Mouse (Mus musculus) liver, postnatal 0 days (tissue): ENCODE data around the gene Kcnip3. TPM values are rescaled to one million over a fixed set of nuclear protein-coding genes. Genes with fewer than 3 reads are reported as not detected.

ENCODE experiments used
- ATAC-seq: fragments of 200-750 bp; cut with Nextera tagmentation; 2 replicates; pipeline ENCODE4 v1.8.0; 2017; ENCODE audit warnings: mild to moderate bottlenecking, moderate library complexity
- DNase-seq: peaks from one replicate; pipeline ENCODE4 v3.0.0-alpha.2; 2016
- H3K27ac ChIP-seq: fragments of 300-500 bp; sonication (generic); 2 replicates; pipeline ENCODE4 v1.5.1; 2014; ENCODE audit warnings: antibody characterized with exemption, moderate library complexity, mild to moderate bottlenecking, low read depth
- H3K27me3 ChIP-seq: fragments of 300-500 bp; sonication (generic); 2 replicates; pipeline ENCODE4 v1.6.1; 2014; ENCODE audit warnings: low read length, control low read depth, mixed read lengths; ENCODE audit not compliant: insufficient read depth
- H3K36me3 ChIP-seq: fragments of 300-500 bp; sonication (generic); replicated peaks from 2 replicates; pipeline ENCODE4 v1.6.1; 2014; ENCODE audit warnings: mild to moderate bottlenecking, control low read depth, low read length, moderate library complexity, mixed read lengths; ENCODE audit not compliant: insufficient read depth
- H3K4me1 ChIP-seq: fragments of 300-500 bp; sonication (generic); 2 replicates; pipeline ENCODE4 v1.6.1; 2014; ENCODE audit warnings: antibody characterized with exemption, mild to moderate bottlenecking, control low read depth; ENCODE audit not compliant: insufficient read depth
- H3K4me2 ChIP-seq: fragments of 300-500 bp; sonication (generic); 2 replicates; pipeline ENCODE4 v1.6.1; 2014; ENCODE audit warnings: low read depth, mild to moderate bottlenecking, low read length, moderate library complexity, mixed read lengths
- H3K4me3 ChIP-seq: fragments of 300-500 bp; sonication (generic); 2 replicates; pipeline ENCODE4 v1.5.1; 2014; ENCODE audit warnings: low read depth, low read length
- H3K9ac ChIP-seq: fragments of 300-500 bp; sonication (generic); replicated peaks from 2 replicates; pipeline ENCODE4 v1.6.1; 2014; ENCODE audit warnings: mild to moderate bottlenecking, moderate library complexity
- H3K9me3 ChIP-seq: fragments of 300-500 bp; sonication (generic); 2 replicates; pipeline ENCODE4 v1.6.1; 2016; ENCODE audit warnings: mild to moderate bottlenecking, control low read depth, low read length, mixed read lengths
- CTCF ChIP-seq: sonication (generic); IDR thresholded peaks from 2 replicates; pipeline ENCODE4 v1.5.1; 2016; ENCODE audit warnings: antibody characterized with exemption, low read depth
- EP300 ChIP-seq: IDR thresholded peaks from 2 replicates; pipeline ENCODE4 v1.6.1; 2016; ENCODE audit warnings: antibody characterized with exemption, low read depth, mild to moderate bottlenecking
- WGBS: fragments of 180-500 bp; shearing (Covaris S2); extraction: QIAGEN DNeasy Blood & Tissue Kit; methylation state at CpG from one replicate; pipeline ENCODE4 v1.1.7; 2014; ENCODE audit not compliant: insufficient replicate concordance; 5-methylcytosine and 5-hydroxymethylcytosine counted together
- polyA plus RNA-seq: library from polyadenylated mRNA; unstranded; fragments of >200 nt; fragmentation: Nextera tagmentation; extraction: Ambion mirVana; gene quantifications from 2 replicates; pipeline ENCODE4 v1.2.1, GENCODE M21; 2015

Gene Kcnip3
- polyA plus RNA-seq, 1 experiment from 2014 or later: 0.23 TPM

GRCm38 (mm10) chr2:127519308-127519707, 2.6 kb downstream of the Kcnip3 start:
- WGBS: 74% methylated on average over 5 of the region's 5 CpGs
- H3K4me3 ChIP-seq: no peak overlapping the region
- no peak overlapping the region for H3K9ac ChIP-seq
- no peak overlapping the region for H3K27ac ChIP-seq
- H3K27me3 ChIP-seq: 0 out of 2 replicates have a peak, but pooled peaks cover 3% of the 10 kb centered on the region
- ATAC-seq (no peak), DNase-seq (no peak)
- no peak overlapping the region for H3K4me2 ChIP-seq
- no peaks in the 10 kb centered on the region for H3K9me3 ChIP-seq
- H3K36me3 ChIP-seq: no peaks in the 10 kb centered on the region
- peaks cover 11% of the 10 kb centered on the region for H3K4me1 ChIP-seq
- TF ChIP-seq EP300 (no peak), CTCF (no peak)

DNA sequence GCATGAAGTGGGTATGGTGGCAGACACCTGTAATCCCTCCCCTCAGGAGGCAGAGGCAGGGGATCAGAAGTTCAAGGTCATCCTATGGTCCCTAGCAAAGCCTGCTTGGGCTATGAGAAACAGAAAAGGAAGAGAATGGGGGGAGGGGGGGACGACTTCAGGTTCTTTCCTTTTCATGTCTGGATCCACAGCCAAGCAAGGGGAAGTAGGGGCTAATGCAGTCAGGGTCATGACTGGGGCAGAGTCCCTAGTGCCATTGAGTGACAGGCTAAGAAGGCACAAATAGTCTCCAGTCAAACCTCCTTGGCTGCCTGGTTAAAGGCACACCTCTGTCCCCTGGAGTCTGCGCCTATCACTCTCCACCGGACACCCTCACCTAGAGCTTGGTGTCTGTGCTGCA, 3.1 kb downstream of the Kcnip3 start:
- Histone ChIP-seq H3K36me3 (no peaks in the 10 kb centered on the region), H3K4me3 (no peak overlapping the region), H3K9me3 (no peaks in the 10 kb centered on the region), H3K4me2 (no peak overlapping the region), H3K27ac (no peak overlapping the region), H3K9ac (no peak overlapping the region), H3K4me1 (peaks cover 7% of the 10 kb centered on the region), H3K27me3 (0 out of 2 replicates have a peak, but pooled peaks cover 3% of the 10 kb centered on the region)
- TF ChIP-seq EP300 (no peak), CTCF (no peak)
- WGBS: 31% methylated on average over 3 of the region's 3 CpGs
- DNase-seq: no peak
- no peak for ATAC-seq

DNA sequence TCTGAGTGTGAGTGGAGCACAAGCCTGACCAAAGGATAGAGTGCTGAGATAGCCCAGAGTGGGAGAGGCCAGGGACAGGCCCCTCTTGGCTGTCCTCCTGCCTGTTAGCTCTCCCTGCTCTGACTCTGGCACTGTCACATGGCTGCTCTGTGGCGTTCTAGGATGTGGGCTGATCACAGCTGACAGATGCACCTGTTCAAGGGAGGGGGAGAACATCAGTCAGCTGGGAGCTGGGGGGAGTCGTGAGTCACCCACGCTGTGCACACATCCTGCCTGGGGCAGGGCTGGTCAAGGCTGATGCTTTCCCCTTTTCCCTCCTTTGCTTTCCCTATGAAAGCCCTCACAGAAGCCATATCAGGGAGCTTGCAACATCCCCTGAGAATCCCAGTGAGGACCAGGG, 3.6 kb downstream of the Kcnip3 start:
- H3K36me3 ChIP-seq: no peaks in the 10 kb centered on the region
- DNase-seq (no peak), ATAC-seq (no peak)
- no peak overlapping the region for H3K9ac ChIP-seq
- WGBS: 29% methylated on average over 3 of the region's 3 CpGs
- TF ChIP-seq CTCF (no peak), EP300 (no peak)
- no peak overlapping the region for H3K4me2 ChIP-seq
- H3K27me3 ChIP-seq: 0 out of 2 replicates have a peak, but pooled peaks cover 3% of the 10 kb centered on the region
- H3K4me1 ChIP-seq: peaks cover 4% of the 10 kb centered on the region; the same call in 1 of the 2 replicates
- no peak overlapping the region for H3K4me3 ChIP-seq
- no peaks in the 10 kb centered on the region for H3K9me3 ChIP-seq
- H3K27ac ChIP-seq: no peak overlapping the region

- H3K4me1 ChIP-seq: peaks cover 4% of the 10 kb centered on the region; the same call in 1 of the 2 replicates
- no peak overlapping the region for H3K4me3 ChIP-seq
- H3K27ac ChIP-seq: no peak overlapping the region
- 0 out of 2 replicates have a peak, but pooled peaks cover 3% of the 10 kb centered on the region for H3K27me3 ChIP-seq
- no peaks in the 10 kb centered on the region for H3K9me3 ChIP-seq
- DNase-seq: no peak
- TF ChIP-seq EP300: no peak
- TF ChIP-seq CTCF: no peak
- H3K9ac ChIP-seq: no peak overlapping the region
- no peak for ATAC-seq
- no peak overlapping the region for H3K4me2 ChIP-seq
- WGBS: 77% methylated on average over 8 of the region's 8 CpGs
- no peaks in the 10 kb centered on the region for H3K36me3 ChIP-seq
Measured at GRCm38 (mm10) chr2:127517081-127517480, 4.8 kb downstream of the Kcnip3 start.

DNA sequence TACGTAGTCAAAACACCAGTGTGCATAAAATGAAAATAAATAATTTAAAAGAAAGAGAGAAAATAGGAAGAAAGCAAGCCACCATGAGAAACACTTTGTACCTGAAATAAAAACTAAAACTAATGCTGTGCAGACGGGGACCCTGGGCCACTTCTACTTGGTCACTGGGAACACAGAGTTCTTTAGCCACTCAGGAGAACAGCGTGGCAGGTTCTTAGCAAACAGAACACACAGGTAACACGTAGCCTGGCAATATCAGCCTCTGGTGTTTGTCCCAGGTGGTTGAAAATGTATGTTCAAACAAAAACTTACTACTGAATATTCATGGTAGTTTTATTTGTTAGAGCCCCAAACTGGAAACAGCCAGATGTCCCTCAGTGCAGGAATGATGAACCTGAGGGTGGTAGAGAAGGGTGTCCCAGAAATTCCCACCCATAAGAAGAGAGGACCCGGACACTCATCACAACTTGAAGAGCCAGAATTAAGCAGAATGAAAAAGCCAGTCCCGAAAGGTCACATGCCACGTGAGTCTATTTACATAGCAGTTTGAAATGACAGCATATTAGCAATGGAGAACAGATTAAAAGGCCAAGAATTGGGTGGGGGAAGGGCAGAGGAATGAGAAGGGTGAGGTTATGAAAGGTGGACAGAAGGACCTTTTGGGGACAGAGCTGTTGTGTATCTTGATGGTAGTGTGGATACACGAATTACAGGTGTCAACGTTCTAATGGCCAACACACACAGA, 7.3 kb downstream of the Kcnip3 start:
- ATAC-seq: no peak
- DNase-seq: no peak
- WGBS: 69% methylated on average over 9 of the region's 9 CpGs

DNA sequence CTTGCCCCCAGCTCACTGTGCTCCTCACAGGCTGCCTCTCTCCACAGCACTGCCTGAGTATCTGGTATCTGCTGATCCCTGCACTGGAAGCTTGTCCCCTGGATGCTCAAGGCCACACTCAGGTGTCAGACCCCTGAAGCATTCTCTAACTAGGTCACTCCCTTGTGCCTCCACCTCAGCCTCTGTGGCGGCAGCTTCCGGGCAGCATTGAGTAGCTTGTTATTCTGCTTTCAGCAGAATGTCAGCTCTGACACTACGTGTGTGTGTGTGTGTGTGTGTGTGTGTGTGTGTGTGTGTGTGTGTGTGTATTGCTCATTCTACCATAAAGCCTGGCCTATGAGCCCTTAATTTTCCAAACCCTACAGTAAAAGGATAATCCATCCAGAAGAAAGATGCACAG, 8.7 kb downstream of the Kcnip3 start:
- WGBS: 46% methylated on average over 3 of the region's 3 CpGs
- no peak overlapping the region for H3K4me2 ChIP-seq
- no peak for ATAC-seq
- no peak overlapping the region for H3K4me3 ChIP-seq
- H3K9ac ChIP-seq: no peak overlapping the region
- TF ChIP-seq EP300 (no peak), CTCF (no peak)
- H3K27ac ChIP-seq: no peak overlapping the region
- H3K36me3 ChIP-seq: no peaks in the 10 kb centered on the region
- H3K4me1 ChIP-seq: no peaks in the 10 kb centered on the region
- DNase-seq: no peak
- H3K9me3 ChIP-seq: no peaks in the 10 kb centered on the region
- H3K27me3 ChIP-seq: no peaks in the 10 kb centered on the region

More for the DNA sequence above, 7.3 kb downstream of the Kcnip3 start:
- Histone ChIP-seq H3K27me3 (no peaks in the 10 kb centered on the region), H3K4me1 (no peaks in the 10 kb centered on the region), H3K4me3 (no peak overlapping the region), H3K9me3 (no peaks in the 10 kb centered on the region), H3K4me2 (no peak overlapping the region), H3K9ac (no peak overlapping the region), H3K27ac (no peak overlapping the region), H3K36me3 (no peaks in the 10 kb centered on the region)
- TF ChIP-seq EP300 (no peak), CTCF (no peak)
